18 mouse cellular contexts compared by ENCODE assay signal in the genomic region with DNA sequence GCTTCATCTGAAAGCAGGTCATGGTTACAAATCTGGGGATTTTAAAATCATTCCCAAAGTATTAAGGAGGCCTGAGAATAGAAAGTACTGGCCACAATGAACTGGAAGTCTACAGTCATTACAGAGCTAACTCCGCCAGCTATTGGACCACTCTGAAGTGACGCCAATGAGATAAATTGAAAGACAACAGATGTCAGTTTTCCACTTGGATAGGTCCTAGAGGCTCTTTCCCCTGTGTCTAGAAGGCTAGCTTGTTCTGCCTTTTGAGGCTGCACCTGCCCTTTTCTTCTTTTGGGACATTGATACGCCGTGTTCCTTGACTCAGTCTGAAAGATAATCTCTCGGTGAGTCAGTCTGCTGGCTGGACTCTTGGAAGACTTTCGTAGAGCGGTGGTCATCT. TPM values are rescaled to one million over a fixed set of nuclear protein-coding genes. Genes with fewer than 3 reads are reported as not detected.
"Had no signal": no experiment of that assay in that cellular context is flagged by ENCODE, and none has a peak within 500 bp of the region (broad histone marks: within the 10 kb centered on the region; RNA-seq: fewer than 3 reads in every experiment).

No protein-coding gene starts in this region.

- H3K4me2 ChIP-seq: lung, embryonic 14.5 days; midbrain, embryonic 12.5 days; neural tube, embryonic 12.5 days; stomach, embryonic 15.5 days had no signal

- ATAC-seq: midbrain, embryonic 16.5 days had no signal

- H3K4me3 ChIP-seq: megakaryocyte, embryonic 14.5 days; midbrain, embryonic 12.5 days; neural tube, embryonic 12.5 days; stomach, embryonic 15.5 days had no signal

- H3K9me3 ChIP-seq: midbrain, embryonic 12.5 days; neural tube, embryonic 12.5 days; stomach, embryonic 15.5 days had no signal

- H3K4me1 ChIP-seq: megakaryocyte, embryonic 14.5 days; midbrain, embryonic 12.5 days; neural tube, embryonic 12.5 days; stomach, embryonic 15.5 days had no signal

- H3K36me3 ChIP-seq: stomach, embryonic 15.5 days had no signal

- DNase-seq: lung, adult 18-20 months; lung, embryonic 14.5 days; lung, postnatal 10 days; lung, postnatal 36 days; midbrain, embryonic 14.5 days; right cerebral cortex, postnatal 14 days; thymus, adult 2 months; thymus, postnatal 25 days; thymus, postnatal 4 days had no signal

- H3K9ac ChIP-seq: lung, embryonic 14.5 days; midbrain, embryonic 12.5 days; neural tube, embryonic 12.5 days; stomach, embryonic 15.5 days had no signal

- H3K27me3 ChIP-seq: midbrain, embryonic 12.5 days; neural tube, embryonic 12.5 days; stomach, embryonic 15.5 days had no signal

- H3K27ac ChIP-seq: macrophage; midbrain, embryonic 12.5 days; neural tube, embryonic 12.5 days; stomach, embryonic 15.5 days; stomach, postnatal 0 days had no signal

RNA-seq across cellular contexts. Expression of gene Adcyap1r1, which starts 50.5 kb away (rescaled TPM):
- total RNA-seq: monocyte, adult 5-6 weeks; neutrophil, adult 5-6 weeks had no signal
- polyA plus RNA-seq: macrophage had no signal
